Mouse (Mus musculus) C2C12 (cell line): ENCODE measurements around the gene Slc13a3. TPM values are rescaled to one million over a fixed set of nuclear protein-coding genes. Genes with fewer than 3 reads are reported as not detected.

ENCODE experiments used
- H3K27me3 ChIP-seq: one replicate; pipeline ENCODE4 v1.6.1; 2011; ENCODE audit not compliant: control insufficient read depth, insufficient read depth, insufficient read length
- H3K36me3 ChIP-seq: one replicate; pipeline ENCODE4 v1.6.1; 2011; ENCODE audit not compliant: control insufficient read depth, insufficient read depth
- H3K4me3 ChIP-seq: one replicate; pipeline ENCODE4 v1.5.1; 2011; ENCODE audit warnings: mild to moderate bottlenecking, control low read depth; ENCODE audit not compliant: poor library complexity, insufficient read depth, severe bottlenecking
- H3K79me2 ChIP-seq: one replicate; pipeline ENCODE4 v1.6.1; 2011; ENCODE audit not compliant: control insufficient read depth, insufficient read depth
- H3K79me3 ChIP-seq: one replicate; pipeline ENCODE4 v1.6.1; 2011; ENCODE audit warnings: low read depth, control low read depth
- H3ac ChIP-seq: one replicate; pipeline ENCODE3; 2011; ENCODE audit warnings: low read depth; ENCODE audit not compliant: control insufficient read depth, insufficient read length
- CEBPB ChIP-seq: IDR thresholded peaks from one replicate; pipeline ENCODE4 v1.6.1; 2011; ENCODE audit warnings: low read depth, mild to moderate bottlenecking, control low read depth, moderate library complexity
- CTCF ChIP-seq: IDR thresholded peaks from one replicate; pipeline ENCODE4 v1.5.1; 2011; ENCODE audit not compliant: control insufficient read depth, insufficient read depth, insufficient read length
- FOSL1 ChIP-seq: IDR thresholded peaks from one replicate; pipeline ENCODE4 v1.8.0; 2011; ENCODE audit warnings: mild to moderate bottlenecking, low read length; ENCODE audit not compliant: poor library complexity, insufficient read depth, severe bottlenecking
- MAX ChIP-seq: IDR thresholded peaks from one replicate; pipeline ENCODE4 v1.6.1; 2011; ENCODE audit warnings: mild to moderate bottlenecking, control low read depth
- MYOD1 ChIP-seq: IDR thresholded peaks from one replicate; pipeline ENCODE4 v1.6.1; 2011; ENCODE audit warnings: low read depth; ENCODE audit not compliant: control insufficient read depth, insufficient read length
- MYOG ChIP-seq: IDR thresholded peaks from one replicate; pipeline ENCODE4 v1.6.1; 2011; ENCODE audit not compliant: control insufficient read depth, insufficient read length; ENCODE audit errors: extremely low read depth
- USF1 ChIP-seq: IDR thresholded peaks from one replicate; pipeline ENCODE4 v1.6.1; 2011; ENCODE audit warnings: low read depth, mild to moderate bottlenecking, control low read depth, moderate library complexity
- polyA plus RNA-seq: library from polyadenylated mRNA; unstranded; fragments of >200 nt; fragmentation: generic; extraction: Trizol; gene quantifications from one replicate; pipeline ENCODE4 v1.2.1, GENCODE M21; 2012; ENCODE audit warnings: missing spikeins

Slc13a3 gene
- polyA plus RNA-seq, 1 experiment = not detected

- no peaks in the 10 kb centered on the region for H3K79me3 ChIP-seq
- no peaks in the 10 kb centered on the region for H3K27me3 ChIP-seq
- H3K36me3 ChIP-seq = peaks cover 10% of the 10 kb centered on the region
- TF ChIP-seq MAX = no peak
- TF ChIP-seq FOSL1 = no peak
- no peak for TF ChIP-seq CEBPB
- no peak for TF ChIP-seq CTCF
- no peak for TF ChIP-seq MYOD1
- no peak for TF ChIP-seq MYOG
- no peak for TF ChIP-seq USF1
- peaks cover 8% of the 10 kb centered on the region for H3K79me2 ChIP-seq
- peak overlapping the region; percentile 70 for H3ac ChIP-seq
- peak overlapping the region; percentile 30 for H3K4me3 ChIP-seq
Measured at GRCm38 (mm10) chr2:165387370-165387769, 85.7 kb downstream of the Slc13a3 start.

DNA sequence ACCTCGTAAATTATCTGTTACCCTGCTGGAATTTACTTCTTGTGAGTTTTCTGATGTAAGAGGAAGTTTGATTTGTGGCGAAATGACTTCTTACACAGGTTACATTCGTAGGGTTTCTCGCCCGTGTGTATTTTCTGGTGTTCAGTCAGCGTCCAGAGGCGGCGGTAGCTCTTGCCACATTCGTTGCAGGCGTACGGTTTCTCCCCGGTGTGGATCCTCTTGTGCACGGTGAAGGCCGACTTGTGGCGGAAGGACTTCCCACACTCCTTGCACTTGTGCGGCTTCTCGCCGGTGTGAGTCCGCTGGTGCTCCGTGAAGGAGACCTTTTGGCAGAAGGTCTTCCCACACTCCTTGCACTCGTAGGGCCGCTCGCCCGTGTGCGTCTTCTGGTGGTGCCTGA is 93.0 kb downstream of the Slc13a3 start:
- Histone ChIP-seq H3ac (no peak overlapping the region), H3K27me3 (no peaks in the 10 kb centered on the region), H3K36me3 (peaks cover 41% of the 10 kb centered on the region), H3K79me3 (no peaks in the 10 kb centered on the region), H3K4me3 (no peak overlapping the region), H3K79me2 (no peaks in the 10 kb centered on the region)
- TF ChIP-seq MAX (no peak), CEBPB (no peak)

DNA sequence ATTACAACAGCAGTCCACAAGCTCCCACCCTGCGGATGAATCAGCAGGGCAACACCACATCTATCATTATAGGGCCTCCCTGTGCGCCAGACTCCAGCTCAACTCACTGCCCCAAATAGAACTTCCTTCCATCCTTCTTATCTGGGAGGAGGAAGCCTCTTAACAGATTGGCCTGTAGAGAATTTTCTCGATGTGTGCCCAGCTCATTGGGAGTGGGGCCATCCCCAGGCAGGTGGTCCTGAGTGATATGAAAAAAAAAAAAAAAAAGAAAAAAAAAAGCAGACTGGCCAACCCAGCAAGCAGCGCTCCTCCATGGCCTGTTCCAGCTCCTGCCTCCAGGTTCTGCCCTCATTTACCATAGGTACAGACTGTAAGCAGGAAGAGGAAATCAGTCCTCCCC is 97.0 kb downstream of the Slc13a3 start:
- H3K27me3 ChIP-seq = no peaks in the 10 kb centered on the region
- no peak overlapping the region for H3K4me3 ChIP-seq
- TF ChIP-seq MAX (no peak), CTCF (no peak), MYOG (no peak), USF1 (no peak), CEBPB (no peak), FOSL1 (no peak), MYOD1 (no peak)
- H3K79me3 ChIP-seq = no peaks in the 10 kb centered on the region
- no peaks in the 10 kb centered on the region for H3K79me2 ChIP-seq
- H3ac ChIP-seq = no peak overlapping the region
- peaks cover 19% of the 10 kb centered on the region for H3K36me3 ChIP-seq

DNA sequence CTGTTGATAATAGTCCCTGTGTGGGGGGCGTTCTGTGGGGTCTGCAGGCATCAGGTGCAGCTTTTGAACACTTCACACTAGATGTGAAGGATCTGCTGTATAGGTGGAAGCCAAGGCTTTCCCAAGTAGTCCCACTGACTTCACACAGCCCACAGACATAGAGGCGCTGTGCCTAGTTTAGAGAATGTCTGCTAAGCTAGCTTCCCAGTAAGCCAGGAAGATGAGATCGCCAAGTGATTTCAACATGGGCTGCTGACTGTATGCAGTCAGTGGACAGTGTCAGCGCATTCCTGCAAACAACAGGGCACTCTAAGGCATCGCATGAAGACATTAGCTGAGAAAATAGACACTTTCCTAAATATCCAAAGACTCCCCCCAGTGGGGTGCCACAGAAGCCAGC is 97.6 kb downstream of the Slc13a3 start:
- H3K4me3 ChIP-seq = no peak overlapping the region
- no peaks in the 10 kb centered on the region for H3K79me2 ChIP-seq
- H3K27me3 ChIP-seq = no peaks in the 10 kb centered on the region
- TF ChIP-seq MAX (no peak), CTCF (no peak), MYOD1 (no peak), USF1 (no peak), FOSL1 (no peak), CEBPB (no peak), MYOG (no peak)
- H3K79me3 ChIP-seq = no peaks in the 10 kb centered on the region
- no peak overlapping the region for H3ac ChIP-seq
- H3K36me3 ChIP-seq = peaks cover 14% of the 10 kb centered on the region

DNA sequence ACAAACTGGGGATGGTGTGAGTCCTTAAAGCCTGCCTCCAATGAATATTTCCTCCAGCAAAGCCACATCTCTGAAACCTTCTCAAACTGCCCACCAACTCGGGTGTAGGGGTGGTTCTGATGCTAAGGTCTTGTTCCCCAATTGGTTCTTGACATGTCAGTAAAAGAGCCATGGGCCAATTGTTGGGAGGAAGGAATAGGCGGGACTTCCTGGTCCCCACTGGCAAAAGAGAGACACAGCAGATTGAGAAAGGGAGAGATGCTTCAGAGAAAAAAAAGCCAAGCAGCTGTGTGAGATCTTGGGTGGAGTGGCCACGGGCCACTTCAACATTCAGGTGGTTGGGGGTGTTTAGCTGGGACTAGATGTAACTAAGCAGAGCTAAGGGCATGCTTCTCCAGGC is 102.0 kb downstream of the Slc13a3 start:
- Histone ChIP-seq H3K36me3 (no peaks in the 10 kb centered on the region), H3K4me3 (no peak overlapping the region), H3ac (no peak overlapping the region), H3K79me2 (no peaks in the 10 kb centered on the region), H3K79me3 (no peaks in the 10 kb centered on the region), H3K27me3 (peaks cover 8% of the 10 kb centered on the region)
- TF ChIP-seq MAX (no peak), MYOD1 (no peak), CTCF (no peak), USF1 (no peak), CEBPB (no peak), FOSL1 (no peak), MYOG (no peak)

- H3K36me3 ChIP-seq = no peaks in the 10 kb centered on the region
- H3K79me2 ChIP-seq = no peaks in the 10 kb centered on the region
- H3K79me3 ChIP-seq = no peaks in the 10 kb centered on the region
- H3K4me3 ChIP-seq = no peak overlapping the region
- H3K27me3 ChIP-seq = peaks cover 8% of the 10 kb centered on the region
- H3ac ChIP-seq = no peak overlapping the region
- TF ChIP-seq MYOG = no peak
- no peak for TF ChIP-seq USF1
- TF ChIP-seq CEBPB = no peak
- TF ChIP-seq MYOD1 = no peak
- TF ChIP-seq FOSL1 = no peak
Measured at GRCm38 (mm10) chr2:165370348-165370747, 102.7 kb downstream of the Slc13a3 start.
